Mouse (Mus musculus) layer of hippocampus, adult 2 months (tissue): ENCODE measurements at regions not wholly inside any gene's neighbourhood (a gene's known extent, or its start where the extent isn't known, plus 50 kb on each side); places are given as distances from the start of the nearest gene placed in this dataset.

ENCODE experiments used
- DNase-seq, 2 experiments: peaks; one replicate each; pipeline ENCODE4 v3.0.0; 2022; ENCODE audit warnings: low spot score in 2 of 2
- H3K27ac ChIP-seq: fragments of 200-600 bp; 2 replicates; pipeline ENCODE4 v1.8.1; 2022
- H3K4me3 ChIP-seq: fragments of 200-600 bp; 2 replicates; pipeline ENCODE4 v1.8.1; 2022; ENCODE audit warnings: mild to moderate bottlenecking
- CTCF ChIP-seq: fragments of 200-600 bp; conservative IDR thresholded peaks from 2 replicates; pipeline ENCODE4 v1.8.1; 2022; ENCODE audit warnings: antibody characterized with exemption, mild to moderate bottlenecking, moderate library complexity

DNA sequence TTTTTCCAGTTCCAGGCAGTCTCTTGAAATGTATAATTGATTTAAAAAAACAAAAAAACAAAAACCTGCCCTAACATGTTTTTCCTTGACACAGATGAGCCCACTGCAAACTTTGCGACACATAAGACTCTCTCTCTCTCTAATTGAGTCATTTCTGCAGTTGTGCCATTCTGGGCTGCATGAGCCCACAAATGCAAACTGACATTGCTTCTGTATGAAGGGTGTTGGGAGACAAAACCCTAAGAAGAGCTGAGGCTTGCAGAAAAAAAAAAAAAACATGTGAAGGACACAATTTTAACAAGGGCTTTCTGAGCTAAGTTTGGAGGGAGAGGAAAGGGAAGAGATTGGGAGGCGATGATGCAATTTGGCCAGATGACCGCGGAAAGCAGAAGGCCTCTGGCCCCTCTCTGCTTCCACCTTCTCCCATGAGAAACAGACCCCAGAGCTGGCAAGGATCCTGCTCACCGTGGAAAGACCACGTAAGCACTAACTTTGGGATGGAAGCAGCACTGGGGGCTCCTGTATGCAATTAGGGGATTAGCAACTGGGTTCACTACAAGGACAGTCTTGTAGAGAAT, 125.6 kb downstream of the Maf start:
- no peak overlapping the region for H3K27ac ChIP-seq
- no peak for DNase-seq
- H3K4me3 ChIP-seq = no peak overlapping the region
- TF ChIP-seq CTCF = no peak

GRCm38 (mm10) chr8:115568394-115568793, 139.2 kb downstream of the Maf start:
- no peak overlapping the region for H3K4me3 ChIP-seq
- no peak for TF ChIP-seq CTCF
- DNase-seq = no peak
- H3K27ac ChIP-seq = no peak overlapping the region

DNA sequence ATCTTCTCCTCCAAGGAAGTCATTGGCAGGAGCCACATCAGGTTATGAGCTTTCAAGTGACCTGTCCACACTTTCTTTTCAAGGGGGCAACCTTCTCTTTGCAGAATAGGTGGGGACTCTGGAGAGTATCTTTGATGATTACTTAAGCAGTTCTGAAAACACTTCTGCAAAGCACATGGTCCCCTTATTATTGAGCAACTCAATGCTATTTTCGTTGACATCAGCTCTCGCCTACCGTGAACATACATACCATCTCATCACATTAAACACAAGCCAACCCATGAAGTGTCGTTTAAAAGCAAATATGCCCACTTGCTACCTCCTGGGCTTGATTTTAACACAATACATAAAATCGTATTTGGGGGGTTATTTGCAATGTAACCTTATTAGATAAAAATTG, 141.8 kb downstream of the Maf start:
- no peak overlapping the region for H3K4me3 ChIP-seq
- no peak for DNase-seq
- no peak overlapping the region for H3K27ac ChIP-seq
- no peak for TF ChIP-seq CTCF

DNA sequence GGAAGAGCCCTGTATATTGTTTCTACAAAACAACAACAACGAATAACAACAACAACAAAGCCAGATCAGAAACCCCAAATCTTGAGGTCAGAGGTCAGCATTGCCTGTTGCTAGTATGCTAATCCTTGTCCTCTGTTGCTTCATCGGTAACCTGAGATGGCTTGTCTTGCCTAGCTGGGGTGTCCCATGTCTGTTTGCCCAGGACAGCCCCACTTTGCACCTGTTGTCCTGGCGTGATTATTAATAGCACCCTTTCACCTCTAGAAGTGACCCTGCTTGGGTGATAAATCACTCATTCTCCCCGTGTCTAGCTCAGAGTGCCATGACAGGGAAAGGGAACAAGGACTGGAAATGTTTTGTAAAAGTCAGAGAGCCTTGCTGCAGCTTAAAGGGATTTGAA, 145.2 kb downstream of the Maf start:
- no peak for DNase-seq
- TF ChIP-seq CTCF = no peak
- H3K4me3 ChIP-seq = no peak overlapping the region
- H3K27ac ChIP-seq = no peak overlapping the region

GRCm38 (mm10) chr8:115560985-115561916, 146.3 kb downstream of the Maf start:
- no peak for TF ChIP-seq CTCF
- Histone ChIP-seq H3K4me3 (no peak overlapping the region), H3K27ac (no peak overlapping the region)
- DNase-seq = no peak

- H3K4me3 ChIP-seq = no peak overlapping the region
- H3K27ac ChIP-seq = no peak overlapping the region
- no peak for DNase-seq
- TF ChIP-seq CTCF = no peak
Measured at GRCm38 (mm10) chr8:115555452-115555851, 152.1 kb downstream of the Maf start.

GRCm38 (mm10) chr8:115554185-115554584, 153.4 kb downstream of the Maf start:
- TF ChIP-seq CTCF = no peak
- H3K4me3 ChIP-seq = no peak overlapping the region
- no peak for DNase-seq
- no peak overlapping the region for H3K27ac ChIP-seq

- no peak for TF ChIP-seq CTCF
- no peak overlapping the region for H3K27ac ChIP-seq
- H3K4me3 ChIP-seq = no peak overlapping the region
- no peak for DNase-seq
Measured at GRCm38 (mm10) chr8:115551262-115551661, 156.3 kb downstream of the Maf start.

GRCm38 (mm10) chr8:115549112-115549511, 158.5 kb downstream of the Maf start:
- TF ChIP-seq CTCF = no peak
- Histone ChIP-seq H3K4me3 (no peak overlapping the region), H3K27ac (no peak overlapping the region)
- no peak for DNase-seq

- TF ChIP-seq CTCF = no peak
- DNase-seq = no peak
- Histone ChIP-seq H3K27ac (no peak overlapping the region), H3K4me3 (no peak overlapping the region)
Measured at GRCm38 (mm10) chr8:115544067-115544466, 163.5 kb downstream of the Maf start.

DNA sequence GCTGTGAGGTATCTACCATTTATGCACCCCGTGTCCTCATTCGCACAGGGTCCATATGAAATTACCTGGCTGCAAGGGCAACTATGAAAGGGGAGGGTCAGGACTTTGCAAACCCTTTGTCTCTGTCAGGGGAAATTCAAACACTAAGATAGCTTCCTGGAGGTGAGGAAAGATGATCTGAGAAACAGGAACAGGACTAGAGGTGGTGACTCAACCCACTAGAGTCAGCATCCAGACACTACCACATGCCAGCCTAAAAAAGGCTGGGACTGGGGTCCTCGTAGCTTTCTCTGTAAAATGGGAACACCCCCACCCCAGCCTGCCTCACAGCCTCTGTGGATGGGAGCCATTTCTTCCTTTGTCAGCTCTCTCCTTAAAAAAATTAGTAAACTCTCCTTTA, 164.7 kb downstream of the Maf start:
- Histone ChIP-seq H3K27ac (no peak overlapping the region), H3K4me3 (no peak overlapping the region)
- no peak for TF ChIP-seq CTCF
- no peak for DNase-seq

DNA sequence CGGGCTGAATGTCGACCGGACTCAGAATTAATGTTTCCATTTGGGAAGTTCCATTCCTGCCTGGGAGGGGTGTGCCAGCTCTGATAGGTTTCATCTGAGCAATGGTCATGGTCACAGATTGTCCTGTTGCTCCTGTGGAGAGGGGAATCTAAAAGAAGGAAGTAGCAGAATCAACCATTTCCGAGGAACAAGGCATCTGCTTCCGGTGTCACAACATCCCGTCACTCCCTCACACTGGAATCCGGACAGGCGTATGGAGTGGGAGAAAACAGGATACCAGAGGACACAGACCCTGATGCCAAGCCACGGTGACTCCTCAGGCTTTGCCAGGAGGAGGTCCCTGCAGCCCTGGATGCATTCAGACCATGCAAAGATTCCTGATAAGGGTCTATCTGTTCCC, 168.0 kb downstream of the Maf start:
- no peak overlapping the region for H3K27ac ChIP-seq
- no peak for TF ChIP-seq CTCF
- DNase-seq = no peak
- H3K4me3 ChIP-seq = no peak overlapping the region

- Histone ChIP-seq H3K4me3 (no peak overlapping the region), H3K27ac (no peak overlapping the region)
- DNase-seq = no peak
- no peak for TF ChIP-seq CTCF
Measured at GRCm38 (mm10) chr8:115538236-115538635, 169.4 kb downstream of the Maf start.

- H3K27ac ChIP-seq = no peak overlapping the region
- TF ChIP-seq CTCF = no peak
- no peak for DNase-seq
- no peak overlapping the region for H3K4me3 ChIP-seq
Measured at GRCm38 (mm10) chr8:115537761-115538160, 169.8 kb downstream of the Maf start.
